In genomic region chr2:146326654-146327053, GRCm38 (mm10) we compare ENCODE assay signal across 20 mouse cellular contexts.
A peak's percentile ranks its signal among the peaks of the same experiment; 100 is the strongest.
DNase-seq lines count a peak whose midpoint lies in the region; ATAC-seq lines count a peak whose summit lies in the region.
"Had no signal": no experiment of that assay in that cellular context is flagged by ENCODE, and none has a peak within 500 bp of the region (broad histone marks: within the 10 kb centered on the region; RNA-seq: fewer than 3 reads in every experiment).

No protein-coding gene starts in this region.

- 0 out of 2 replicates have a peak, but pooled peaks cover 2% of the 10 kb centered on the region for H3K27me3 ChIP-seq in hindbrain, embryonic 12.5 days
- H3K27me3 ChIP-seq in hindbrain, embryonic 14.5 days (ENCODE audit: control insufficient read depth, insufficient read depth, low read length): no peaks in the 10 kb centered on the region
- H3K27me3 ChIP-seq in midbrain, embryonic 12.5 days: no peaks in the 10 kb centered on the region
- H3K27me3 ChIP-seq in midbrain, embryonic 10.5 days (ENCODE audit: low read depth, poor library complexity, severe bottlenecking): peaks cover 16% of the 10 kb centered on the region; the same call in 1 of the 2 replicates
- H3K27me3 ChIP-seq: embryonic facial prominence, embryonic 15.5 days; heart, embryonic 13.5 days had no signal

- 49% methylated on average over 1 of the region's 1 CpGs for WGBS in hindbrain, embryonic 12.5 days
- 51% methylated on average over 1 of the region's 1 CpGs for WGBS in hindbrain, embryonic 14.5 days
- WGBS in midbrain, embryonic 12.5 days: 28% methylated on average over 1 of the region's 1 CpGs
- WGBS in midbrain, embryonic 10.5 days: 41% methylated on average over 1 of the region's 1 CpGs

- DNase-seq in hindbrain, embryonic 14.5 days (ENCODE audit: low spot score): no peak
- DNase-seq in midbrain, embryonic 10.5 days (ENCODE audit: low spot score): no peak
- DNase-seq in retina, embryonic 14.5 days (ENCODE audit: low spot score): peak; percentile 48
- no peak for DNase-seq in lung, postnatal 4 days
- DNase-seq: adrenal gland, adult 2 months; adrenal gland, postnatal 25 days; cerebellum, adult 2 months; cerebellum, postnatal 10 days; gastrocnemius, adult 2 months; gastrocnemius, postnatal 25 days; heart, adult 11 months; heart, postnatal 36 days had no signal

- H3K4me3 ChIP-seq in hindbrain, embryonic 12.5 days: no peak overlapping the region
- H3K4me3 ChIP-seq in hindbrain, embryonic 14.5 days (replicated peaks; ENCODE audit: low read length): no peak overlapping the region
- no peak overlapping the region for H3K4me3 ChIP-seq in midbrain, embryonic 12.5 days
- no peak overlapping the region for H3K4me3 ChIP-seq in midbrain, embryonic 10.5 days
- H3K4me3 ChIP-seq: embryonic facial prominence, embryonic 15.5 days; erythroblast, embryonic 14.5 days; forebrain, embryonic 10.5 days; gastrocnemius, adult 2 months; heart, embryonic 13.5 days; hindbrain, embryonic 13.5 days had no signal

- no peaks in the 10 kb centered on the region for H3K9me3 ChIP-seq in hindbrain, embryonic 12.5 days (replicated peaks)
- no peaks in the 10 kb centered on the region for H3K9me3 ChIP-seq in hindbrain, embryonic 14.5 days (ENCODE audit: control insufficient read depth, low read length)
- no peaks in the 10 kb centered on the region for H3K9me3 ChIP-seq in midbrain, embryonic 12.5 days
- no peaks in the 10 kb centered on the region for H3K9me3 ChIP-seq in midbrain, embryonic 10.5 days (replicated peaks)
- H3K9me3 ChIP-seq: embryonic facial prominence, embryonic 15.5 days; forebrain, embryonic 10.5 days; heart, embryonic 13.5 days; hindbrain, embryonic 13.5 days had no signal

- peaks cover 40% of the 10 kb centered on the region for H3K4me1 ChIP-seq in hindbrain, embryonic 12.5 days
- H3K4me1 ChIP-seq in hindbrain, embryonic 14.5 days (replicated peaks; ENCODE audit: control insufficient read depth, insufficient read depth, low read length): peaks cover 32% of the 10 kb centered on the region
- H3K4me1 ChIP-seq in midbrain, embryonic 12.5 days: peaks cover 49% of the 10 kb centered on the region
- peaks cover 61% of the 10 kb centered on the region for H3K4me1 ChIP-seq in midbrain, embryonic 10.5 days
- H3K4me1 ChIP-seq: embryonic facial prominence, embryonic 15.5 days; heart, embryonic 13.5 days had no signal

- 0 out of 2 replicates have a peak overlapping the region, but pooled peaks have one; percentile 44 for H3K27ac ChIP-seq in hindbrain, embryonic 12.5 days
- no peak overlapping the region for H3K27ac ChIP-seq in hindbrain, embryonic 14.5 days
- no peak overlapping the region for H3K27ac ChIP-seq in midbrain, embryonic 12.5 days (replicated peaks)
- H3K27ac ChIP-seq in midbrain, embryonic 10.5 days (replicated peaks): no peak overlapping the region
- H3K27ac ChIP-seq: embryonic facial prominence, embryonic 15.5 days; forebrain, embryonic 10.5 days; gastrocnemius, adult 2 months; heart, embryonic 13.5 days; hindbrain, embryonic 13.5 days had no signal

- no peaks in the 10 kb centered on the region for H3K36me3 ChIP-seq in hindbrain, embryonic 12.5 days
- no peaks in the 10 kb centered on the region for H3K36me3 ChIP-seq in hindbrain, embryonic 14.5 days (replicated peaks; ENCODE audit: control insufficient read depth, insufficient read depth)
- no peaks in the 10 kb centered on the region for H3K36me3 ChIP-seq in midbrain, embryonic 12.5 days
- H3K36me3 ChIP-seq in midbrain, embryonic 10.5 days: peaks cover 2% of the 10 kb centered on the region
- H3K36me3 ChIP-seq: embryonic facial prominence, embryonic 15.5 days; hindbrain, embryonic 13.5 days had no signal

- ATAC-seq in hindbrain, embryonic 12.5 days (ENCODE audit: low FRiP score): no peak
- no peak for ATAC-seq in hindbrain, embryonic 14.5 days (ENCODE audit: low FRiP score)
- peak; percentile 35; the same call in 1 of the 2 replicates for ATAC-seq in midbrain, embryonic 12.5 days (ENCODE audit: low FRiP score, low read depth)
- ATAC-seq: forebrain, embryonic 14.5 days had no signal

- no peak overlapping the region for H3K9ac ChIP-seq in hindbrain, embryonic 12.5 days
- H3K9ac ChIP-seq in hindbrain, embryonic 14.5 days: no peak overlapping the region
- no peak overlapping the region for H3K9ac ChIP-seq in midbrain, embryonic 12.5 days (replicated peaks)
- H3K9ac ChIP-seq: embryonic facial prominence, embryonic 15.5 days; heart, embryonic 13.5 days; hindbrain, embryonic 13.5 days had no signal

- no peak overlapping the region for H3K4me2 ChIP-seq in hindbrain, embryonic 12.5 days (replicated peaks)
- no peak overlapping the region for H3K4me2 ChIP-seq in hindbrain, embryonic 14.5 days (replicated peaks)
- H3K4me2 ChIP-seq in midbrain, embryonic 12.5 days (replicated peaks): no peak overlapping the region
- H3K4me2 ChIP-seq: embryonic facial prominence, embryonic 15.5 days; heart, embryonic 13.5 days; hindbrain, embryonic 13.5 days had no signal
